Mouse (Mus musculus) gastrocnemius, adult 8-10 months (tissue): ENCODE data around the gene Zfp385b. TPM values are rescaled to one million over a fixed set of nuclear protein-coding genes. Genes with fewer than 3 reads are reported as not detected.
A peak's percentile ranks its signal among the peaks of the same experiment; 100 is the strongest.

Experiments
- DNase-seq, 2 experiments: peaks; one replicate each; pipeline ENCODE4 v3.0.0; 2022; ENCODE audit warnings: low spot score in 2 of 2
- total RNA-seq, 4 experiments: library from RNA; stranded (reverse); gene quantifications; 2 replicates each; pipeline ENCODE4 v1.2.4; 2022

Gene Zfp385b
- total RNA-seq, 4 experiments from 2014 or later, result 2.5 to 4.7 (median 4.0) TPM

DNA sequence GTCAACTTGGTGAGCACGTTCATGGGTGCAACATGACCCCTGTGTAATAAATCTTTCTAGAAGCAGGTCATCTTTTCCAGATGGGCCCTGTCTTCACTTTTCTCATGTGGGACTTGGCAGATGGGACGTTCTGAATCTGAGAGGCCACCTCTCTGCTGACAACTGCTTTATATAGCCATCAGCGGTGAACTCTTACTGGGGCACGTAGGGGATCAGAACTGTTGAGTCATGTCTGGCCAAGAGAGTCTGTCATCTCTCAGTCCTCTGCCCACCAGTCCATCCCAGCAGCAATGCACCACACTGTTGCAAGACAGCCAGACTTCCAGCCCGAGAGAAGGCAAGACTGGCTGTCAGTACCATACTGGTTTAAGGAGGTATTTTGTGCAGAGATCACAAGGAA, 293.1 kb downstream of the Zfp385b start:
- DNase-seq, result peak in 1 of 2 experiments; percentile 31

DNA sequence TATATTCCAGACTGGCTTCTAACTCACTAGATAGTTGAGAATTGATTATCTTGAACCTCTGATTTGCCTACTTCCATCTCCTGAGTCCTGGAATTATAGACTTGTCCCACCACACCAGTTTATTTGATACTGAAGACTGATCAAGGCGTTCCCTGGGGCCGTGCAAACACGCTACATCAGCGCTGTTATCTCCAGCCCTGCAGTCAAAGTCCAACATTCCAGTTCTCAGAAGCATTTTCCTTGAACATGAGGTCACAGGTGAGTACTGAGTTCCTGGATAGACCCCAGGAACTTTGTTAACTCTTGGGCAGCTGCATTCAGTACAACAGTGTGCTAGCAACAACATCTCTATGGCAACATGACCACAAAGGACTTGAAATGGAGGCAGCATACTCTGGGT, 297.2 kb downstream of the Zfp385b start:
- no peak for DNase-seq

DNA sequence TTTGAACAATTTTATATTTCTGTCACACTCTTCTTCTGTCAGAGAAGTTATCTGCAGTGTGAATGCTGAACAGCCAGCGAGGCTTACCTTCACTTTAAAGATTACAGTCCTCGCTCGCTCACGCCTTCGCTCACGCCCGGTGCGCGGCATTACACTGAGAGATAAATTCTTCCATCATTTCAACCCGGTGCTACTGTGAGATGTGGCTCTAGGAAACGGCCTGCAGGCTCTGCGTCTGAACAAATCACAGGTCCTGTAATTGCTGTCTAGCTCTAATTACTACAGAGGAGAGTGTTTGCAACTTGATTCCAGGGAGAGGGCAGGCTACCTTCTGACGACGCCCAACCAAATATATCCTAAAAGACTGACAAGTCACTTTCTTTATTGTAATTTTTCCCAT, 300.1 kb downstream of the Zfp385b start:
- DNase-seq, result no peak

DNA sequence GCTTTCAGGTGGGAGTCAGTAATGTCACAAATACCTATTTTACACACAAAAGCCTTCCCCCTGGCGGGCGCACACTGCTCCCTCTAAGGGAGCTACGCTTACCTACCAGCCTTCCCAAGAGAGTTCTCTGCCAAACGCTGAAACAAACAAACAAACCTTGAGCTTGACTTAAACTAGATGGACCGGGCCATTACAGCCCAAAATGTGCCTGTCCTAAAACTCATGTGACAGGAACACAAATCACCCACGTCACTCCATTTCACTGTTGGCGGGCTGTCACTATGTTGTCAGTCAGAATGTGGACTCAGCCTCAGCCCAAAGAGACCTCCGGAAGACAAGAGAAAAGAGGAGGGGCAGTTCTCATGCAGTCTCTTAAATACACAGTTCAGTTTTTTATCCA, 300.7 kb downstream of the Zfp385b start:
- DNase-seq, result no peak

DNA sequence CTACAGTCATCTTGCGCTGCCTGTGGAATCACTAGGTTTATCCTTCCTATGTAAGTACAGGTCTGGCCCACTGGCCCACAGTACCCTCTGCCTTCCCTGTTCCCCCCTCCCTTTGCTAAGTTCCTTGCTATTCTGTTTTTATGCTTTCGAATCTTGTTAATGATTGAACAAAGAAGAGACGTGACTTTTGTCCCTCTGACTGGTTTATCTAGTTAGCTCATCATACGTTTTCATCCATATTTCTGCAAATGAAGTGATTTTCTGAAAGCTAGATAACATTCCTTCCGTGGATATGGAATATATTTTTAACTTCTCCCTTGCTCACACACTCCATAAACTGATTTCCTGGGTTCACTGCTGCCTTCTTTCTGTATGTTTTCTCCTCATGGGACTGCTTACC, 302.8 kb downstream of the Zfp385b start:
- no peak for DNase-seq

DNA sequence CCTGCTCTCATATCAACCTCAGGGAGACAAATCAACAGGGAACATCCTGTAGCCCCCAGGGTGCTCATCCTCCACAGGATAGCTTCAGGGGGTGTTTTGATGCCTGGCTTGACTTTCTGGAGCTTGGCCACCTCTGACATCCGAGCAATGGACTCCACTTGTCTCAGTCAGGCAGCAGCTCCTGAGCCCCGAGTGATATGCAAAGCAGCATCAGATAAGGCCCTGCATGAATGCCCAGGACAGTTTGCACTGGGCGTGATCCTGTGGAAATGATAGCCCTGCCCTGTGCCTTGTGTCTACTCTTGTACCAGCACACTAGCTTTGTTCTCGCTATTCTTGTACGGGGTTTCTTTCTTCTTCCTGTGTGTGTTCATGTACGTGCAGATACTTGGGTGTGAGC, 303.8 kb downstream of the Zfp385b start:
- no peak for DNase-seq

DNA sequence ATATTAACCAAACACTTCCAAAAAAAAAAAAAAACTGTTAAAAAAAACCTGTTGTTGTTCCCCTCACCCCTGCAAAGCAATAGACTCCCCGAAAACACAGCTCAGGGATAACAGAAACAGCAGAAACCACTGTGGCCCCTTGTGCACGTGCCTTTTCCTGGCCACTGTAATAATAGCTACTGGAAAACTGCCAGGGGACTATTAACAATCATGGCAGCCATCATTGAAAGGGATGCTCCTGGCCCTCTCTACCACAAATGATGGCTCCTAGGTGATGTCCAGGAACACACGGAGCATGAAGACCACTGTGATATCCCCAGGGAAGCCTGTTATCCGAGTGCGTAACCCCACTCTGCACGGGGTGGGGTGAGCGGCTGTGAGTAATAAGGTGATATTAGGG, 304.4 kb downstream of the Zfp385b start:
- no peak for DNase-seq

DNA sequence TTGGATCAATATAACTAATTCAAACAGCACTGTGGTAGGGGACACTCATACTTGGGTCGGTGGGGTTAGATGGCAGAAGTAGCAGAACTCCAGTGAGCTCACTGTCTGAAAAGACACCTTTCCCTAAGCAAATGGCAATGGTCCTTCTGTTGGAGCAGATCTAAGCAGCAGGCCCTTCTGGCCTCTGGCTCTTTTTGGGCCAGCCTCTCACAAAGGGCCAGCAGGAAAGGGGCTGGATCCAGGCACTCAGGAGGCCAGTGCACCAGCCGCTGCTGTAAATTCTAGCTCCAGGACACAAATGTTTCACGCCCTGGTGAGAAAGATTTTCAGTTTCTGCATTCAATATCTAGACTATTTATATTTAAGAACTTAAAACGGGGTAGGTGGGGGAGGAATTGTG, 305.0 kb downstream of the Zfp385b start:
- DNase-seq, result no peak

DNA sequence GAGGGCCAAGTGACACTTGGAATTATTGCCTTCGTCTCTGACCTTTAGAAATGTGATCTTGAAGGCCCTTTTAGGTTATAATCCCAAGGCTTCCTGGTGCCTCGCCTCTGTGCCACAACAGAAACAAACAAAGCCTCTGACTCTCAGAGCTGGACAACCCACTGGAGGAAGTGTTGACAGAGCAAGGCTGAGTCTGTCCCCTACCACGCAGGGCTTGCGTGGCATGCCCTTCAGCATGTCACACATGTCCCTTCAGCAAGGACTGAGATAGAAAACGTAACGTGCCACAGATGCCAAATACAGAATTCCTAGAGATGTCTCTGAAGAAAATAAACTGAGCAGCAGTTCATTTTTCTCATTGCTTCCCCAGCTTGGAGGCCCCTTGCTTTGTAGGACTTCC, 310.7 kb downstream of the Zfp385b start:
- no peak for DNase-seq

DNA sequence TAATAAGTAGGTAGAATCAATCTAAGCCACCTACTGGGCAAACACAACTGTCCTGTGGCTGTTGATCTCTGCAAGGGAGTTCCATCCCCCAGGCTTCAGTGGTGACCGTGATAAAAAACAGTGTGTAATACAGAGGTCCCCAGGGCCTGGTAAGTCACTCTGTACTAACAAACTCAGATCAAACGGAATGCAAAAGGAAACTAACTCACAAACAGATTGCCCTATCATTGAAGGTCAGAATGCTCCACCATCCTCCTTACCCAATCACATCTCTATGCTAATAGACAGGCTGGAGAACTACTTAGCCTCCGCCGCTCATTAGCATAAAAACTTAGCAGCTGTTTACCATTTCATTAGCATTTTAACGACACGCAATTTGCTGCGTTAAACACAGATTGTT, 313.1 kb downstream of the Zfp385b start:
- DNase-seq, result no peak

DNA sequence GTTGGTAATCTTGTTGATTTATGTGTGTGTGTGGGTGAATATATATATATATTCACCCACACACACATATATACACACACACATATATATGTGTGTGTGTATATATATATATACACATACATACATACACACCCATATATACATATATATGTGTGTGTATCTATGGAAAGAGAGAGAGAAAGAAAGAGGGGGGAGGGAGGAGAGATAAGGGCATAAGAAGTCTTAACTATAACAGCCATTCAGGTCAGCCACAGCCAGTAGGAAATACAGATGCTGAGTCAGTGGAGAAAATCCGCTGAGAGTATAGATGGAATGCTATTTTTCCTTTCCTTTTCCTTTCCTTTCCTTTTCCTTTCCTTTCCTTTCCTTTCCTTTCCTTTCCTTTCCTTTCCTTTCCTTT, 313.8 kb downstream of the Zfp385b start:
- no peak for DNase-seq

DNA sequence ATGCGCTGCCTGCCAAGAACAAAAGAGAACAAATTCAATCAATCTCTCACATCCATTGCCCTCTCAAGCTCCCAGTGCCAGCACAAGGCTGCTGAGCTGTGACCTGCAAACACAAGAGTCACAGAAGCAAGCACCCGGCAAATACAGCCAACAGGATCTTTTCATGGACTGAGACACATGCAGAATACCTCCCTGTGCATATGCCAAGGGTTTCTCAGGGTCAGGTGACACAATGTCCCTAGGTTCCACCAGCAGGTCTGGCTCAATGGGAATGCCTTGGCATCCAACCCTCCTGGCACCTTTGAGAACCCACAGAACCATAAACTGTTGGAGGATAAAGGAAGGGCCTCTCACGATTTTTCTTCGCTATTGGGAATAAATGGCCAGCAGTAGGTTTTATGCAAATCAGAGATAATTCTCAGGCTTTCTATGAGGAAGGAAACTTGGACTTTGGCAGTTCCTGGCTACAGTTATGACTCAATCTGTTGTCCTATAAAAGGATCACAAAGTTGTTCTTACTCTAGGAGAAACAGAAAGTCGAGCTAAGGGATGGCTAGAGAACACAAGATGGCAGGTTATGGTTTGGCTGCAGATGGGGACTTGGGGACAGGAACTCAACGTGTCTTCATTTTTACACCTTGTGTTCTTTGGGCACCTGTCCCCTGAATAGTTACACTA, 315.6 kb downstream of the Zfp385b start:
- DNase-seq, result no peak

DNA sequence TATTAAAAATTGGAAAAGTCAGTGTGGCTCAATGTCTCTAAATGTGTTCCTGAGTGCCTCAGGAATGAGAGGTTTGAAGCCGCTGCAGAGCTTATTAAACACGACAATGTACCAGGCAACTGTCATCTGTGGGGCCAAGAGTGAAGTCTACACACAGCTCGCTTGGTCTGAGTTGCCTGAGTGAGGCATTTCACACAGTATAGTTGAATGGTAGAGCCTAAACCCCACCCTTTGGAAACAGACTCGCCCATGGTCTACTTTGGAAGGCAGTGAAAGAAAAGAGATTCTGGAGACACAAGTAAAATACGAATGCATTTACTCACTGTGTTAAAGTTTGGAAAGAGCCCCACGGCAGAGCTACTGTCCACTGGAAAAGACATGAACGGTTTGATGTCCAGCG, 316.2 kb downstream of the Zfp385b start:
- DNase-seq, result no peak

DNA sequence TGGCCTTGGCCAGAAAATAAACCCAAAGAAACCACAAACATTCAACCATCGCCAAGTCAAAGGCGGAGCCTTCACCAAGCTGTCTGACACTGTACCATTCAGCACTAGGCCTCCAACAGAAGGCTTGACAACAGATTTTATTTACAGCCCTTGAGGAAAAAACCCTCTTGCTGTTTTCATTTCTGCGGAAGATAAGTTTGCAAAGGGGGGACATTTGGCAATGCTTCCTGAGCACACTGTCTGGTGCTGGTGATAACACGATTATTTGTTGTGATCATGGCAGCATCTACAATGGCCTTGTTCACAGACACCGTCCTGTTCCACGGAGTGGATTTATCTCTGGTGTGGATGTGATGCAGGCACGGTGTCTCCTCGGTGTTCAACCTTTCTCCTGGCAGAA, 317.0 kb downstream of the Zfp385b start:
- DNase-seq, result no peak

DNA sequence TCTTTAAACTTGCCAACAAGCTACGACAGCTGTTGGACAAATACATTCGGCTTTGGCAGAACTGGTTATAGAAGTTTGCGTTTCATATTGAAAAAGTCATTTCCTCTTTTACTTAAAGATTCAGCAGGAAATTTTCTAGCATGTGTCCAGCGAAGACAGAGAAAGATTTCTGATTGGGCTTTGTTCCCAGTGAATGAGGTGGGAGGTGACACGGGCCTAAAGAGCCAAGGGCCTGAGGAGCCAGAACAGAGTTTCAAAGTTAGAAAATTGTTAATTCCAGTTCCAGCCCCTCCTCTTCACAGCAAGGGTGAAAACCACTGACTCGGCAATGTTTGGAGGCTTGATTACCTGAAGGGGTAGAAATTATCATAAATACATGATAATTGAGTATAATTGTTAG, 319.0 kb downstream of the Zfp385b start:
- no peak for DNase-seq

DNA sequence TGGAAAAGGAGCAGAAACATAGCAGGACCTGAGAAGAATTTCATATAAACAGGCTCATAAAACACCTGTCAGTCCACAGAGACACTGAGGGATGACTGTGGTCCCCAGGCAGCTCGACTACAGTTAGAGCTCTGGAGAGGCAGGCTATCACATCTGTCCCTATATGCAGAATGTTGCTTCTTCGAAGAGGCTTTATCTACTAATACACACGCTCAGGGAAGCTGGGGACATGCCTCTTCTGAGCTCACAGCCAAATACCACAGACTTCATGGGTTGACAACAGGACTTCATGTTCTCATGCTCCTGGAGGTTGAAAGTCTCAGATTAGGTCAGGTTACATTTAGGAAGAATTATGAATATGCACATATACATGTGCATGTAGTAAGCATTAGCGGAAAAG, 321.1 kb downstream of the Zfp385b start:
- DNase-seq, result no peak

DNA sequence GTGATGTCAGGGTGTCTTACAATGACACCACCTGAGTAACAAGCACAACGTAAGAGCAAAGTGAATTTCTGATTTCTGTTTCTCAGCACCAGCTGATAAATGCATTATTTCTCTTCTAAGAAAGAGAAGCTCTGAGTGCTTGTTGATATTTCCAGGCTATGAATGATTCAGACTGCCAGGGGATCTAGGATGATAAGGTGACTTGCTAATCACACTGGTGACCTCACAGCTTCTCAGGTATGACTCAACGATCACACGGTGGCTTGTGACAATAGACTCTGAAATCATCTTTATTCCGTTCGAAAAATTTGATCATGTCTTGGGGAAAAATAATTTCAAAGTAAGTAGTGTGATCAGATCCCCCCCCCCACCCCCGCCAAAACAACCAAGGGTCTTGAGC, 321.5 kb downstream of the Zfp385b start:
- no peak for DNase-seq

DNA sequence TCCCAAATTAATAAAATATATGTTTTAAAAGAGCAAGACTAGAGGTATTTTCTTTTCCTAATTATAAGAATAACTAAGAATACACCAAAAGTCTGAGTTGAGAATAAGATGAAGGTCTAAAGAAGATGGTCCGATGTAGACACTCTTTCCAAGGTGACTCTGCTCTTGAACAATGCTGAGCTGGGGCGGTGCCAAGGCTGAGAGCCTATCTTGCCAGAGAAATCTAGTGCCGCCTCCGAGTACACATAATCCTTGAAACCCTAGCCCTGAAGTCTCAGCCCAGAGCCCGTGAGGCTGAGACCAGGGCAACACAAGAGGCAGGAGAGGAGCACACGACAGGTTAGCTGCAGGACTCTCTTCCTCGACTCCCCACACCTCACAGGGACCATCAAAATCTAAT, 323.4 kb downstream of the Zfp385b start:
- peak in 1 of 2 experiments; percentile 17 for DNase-seq

DNA sequence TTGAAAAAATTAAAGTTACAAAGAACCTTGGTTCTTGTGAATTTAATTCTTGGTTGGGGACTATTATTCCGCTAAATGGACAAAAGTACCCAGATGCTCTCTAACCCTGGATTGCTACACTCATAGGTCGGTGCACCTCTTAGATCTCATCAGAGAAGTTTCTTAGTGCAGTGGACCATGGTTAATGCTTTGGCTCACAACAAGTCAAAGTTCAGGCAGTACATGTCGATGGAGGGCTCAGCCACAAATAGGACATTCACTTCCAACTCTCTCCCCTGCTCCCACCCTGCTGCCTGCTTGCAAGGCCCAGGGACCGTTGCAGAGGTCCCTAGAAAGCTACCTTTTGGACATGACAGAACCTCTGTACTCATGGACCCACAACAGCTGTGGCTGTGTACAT, 324.1 kb downstream of the Zfp385b start:
- no peak for DNase-seq

DNA sequence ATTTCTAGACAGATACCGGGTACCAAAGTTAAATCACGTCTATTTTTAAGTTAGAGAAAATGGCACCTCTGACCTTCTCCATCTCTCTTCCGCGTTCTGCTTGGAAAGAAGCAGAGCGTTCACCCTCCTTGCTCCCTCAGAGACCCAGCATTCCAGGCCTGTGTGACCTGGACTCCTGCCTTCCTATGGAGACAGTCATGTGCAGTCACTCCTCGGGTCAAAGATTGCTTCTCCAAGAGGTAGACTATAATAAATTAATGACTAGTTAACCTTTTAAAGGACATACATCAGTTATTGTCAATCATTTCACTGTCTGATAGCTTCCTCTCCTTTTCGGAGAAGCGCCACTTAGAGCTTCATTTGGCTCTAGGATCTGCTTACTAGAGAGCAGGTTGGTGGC, 325.7 kb downstream of the Zfp385b start:
- DNase-seq, result no peak

DNA sequence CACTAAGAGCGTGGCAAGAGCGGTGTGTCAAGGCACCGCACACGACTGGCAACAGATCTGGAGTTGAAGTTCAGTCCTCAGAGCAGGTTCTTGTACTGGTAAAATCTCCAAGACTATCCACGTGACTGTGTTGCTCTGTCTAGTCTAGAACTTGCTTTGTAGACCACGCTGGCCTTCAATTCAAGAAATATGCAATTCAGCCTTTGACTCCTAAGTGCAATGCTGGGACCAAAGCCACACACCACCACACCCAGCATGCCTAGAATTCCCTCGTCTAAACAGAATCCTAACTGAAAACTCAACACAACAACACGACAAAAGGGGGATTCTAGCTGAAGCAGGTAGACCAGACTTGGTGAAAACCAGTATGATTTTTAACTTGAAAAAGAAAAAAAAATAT, 332.3 kb downstream of the Zfp385b start:
- DNase-seq, result no peak

DNA sequence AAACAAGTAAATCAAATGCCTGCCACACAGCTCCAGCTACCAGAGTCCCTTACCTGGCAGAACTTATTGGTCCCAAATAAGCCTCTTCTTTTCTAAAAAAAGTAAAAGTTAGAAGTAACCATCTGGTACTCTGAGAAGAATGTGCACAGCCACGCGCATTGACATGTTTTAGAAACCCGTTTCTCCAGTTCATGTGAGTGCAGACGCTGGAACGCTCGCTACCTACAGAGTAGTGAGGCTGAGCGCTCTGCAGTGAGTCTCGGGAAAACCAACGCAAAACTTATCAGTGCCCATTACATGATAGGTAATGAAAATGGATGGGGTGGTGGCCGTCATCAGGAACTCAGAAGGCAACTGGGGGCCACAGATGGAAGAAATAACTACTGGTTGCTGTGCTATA, 338.2 kb downstream of the Zfp385b start:
- no peak for DNase-seq

DNA sequence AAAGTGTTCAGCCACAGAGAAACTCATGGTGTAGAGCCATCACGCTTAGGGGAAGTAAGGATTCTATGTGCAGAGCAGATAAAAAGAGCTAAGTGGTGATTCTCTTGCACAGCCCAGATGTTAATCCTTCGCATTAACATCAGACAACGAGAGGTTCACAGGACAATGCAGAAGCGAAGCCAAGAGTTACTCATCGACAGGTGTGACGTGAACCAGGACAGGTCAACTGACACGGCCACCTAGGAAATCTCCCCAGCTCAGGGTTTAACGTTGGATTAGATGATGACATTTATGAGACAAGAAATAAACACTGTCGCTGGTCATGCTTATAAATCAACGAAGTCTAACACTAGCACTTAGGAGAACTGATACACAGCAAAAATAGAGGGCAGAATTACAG, 341.9 kb downstream of the Zfp385b start:
- DNase-seq, result no peak

DNA sequence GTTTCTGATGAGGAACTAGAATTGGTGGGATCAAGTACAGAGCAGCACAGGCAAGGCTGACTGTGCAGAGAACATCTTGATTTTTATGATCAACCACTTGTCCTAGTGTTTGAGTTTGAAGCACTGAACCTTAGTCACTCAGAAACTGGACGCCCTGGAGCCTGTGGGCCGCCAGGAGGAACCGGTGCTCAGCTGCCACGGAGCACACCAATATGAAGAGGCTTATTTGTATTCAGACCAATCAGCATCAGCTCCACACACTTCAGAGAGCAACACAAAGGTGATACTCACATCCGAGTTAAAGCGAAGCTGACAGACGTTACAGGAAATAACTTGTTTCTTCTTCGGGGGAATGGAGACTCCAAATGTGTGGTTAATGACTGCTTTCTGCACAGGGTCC, 343.0 kb downstream of the Zfp385b start:
- DNase-seq, result no peak
